Mouse (Mus musculus): ENCODE measurements around the gene C1s2. TPM values are rescaled to one million over a fixed set of nuclear protein-coding genes. Genes with fewer than 3 reads are reported as not detected.
A peak's percentile ranks its signal among the peaks of the same experiment; 100 is the strongest.

The C1s2 gene
- polyA plus RNA-seq, 2 experiments, result 0.01 TPM; not detected in 1

DNA sequence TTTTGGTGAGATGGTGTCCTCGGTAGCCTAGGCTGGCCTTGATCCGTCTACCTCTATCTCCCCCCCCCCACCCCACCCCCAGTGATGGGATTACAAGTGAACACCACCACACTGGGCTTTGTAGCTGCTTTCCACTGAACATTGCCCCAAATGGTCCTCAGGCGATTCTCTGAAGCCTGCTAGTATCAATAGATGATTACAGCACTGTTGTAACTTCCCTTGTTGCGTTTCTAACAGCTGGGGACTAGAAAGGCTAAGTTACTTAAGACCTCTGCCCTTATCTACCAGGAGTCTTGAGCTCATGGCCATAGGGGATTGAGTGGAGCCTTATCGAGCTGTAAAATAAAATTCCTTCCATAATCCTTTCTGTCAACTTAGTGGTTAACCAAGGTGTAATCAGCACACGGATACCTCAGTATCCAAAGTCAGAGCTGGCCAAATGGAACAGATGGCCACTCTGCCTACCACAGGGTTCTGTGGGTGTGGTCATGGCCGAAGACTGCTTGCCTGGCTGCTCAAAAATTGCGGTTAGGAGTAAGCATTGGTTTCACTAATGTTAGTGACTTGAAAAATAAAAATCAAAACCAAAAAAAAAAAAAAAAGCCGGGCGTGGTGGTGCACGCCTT is 33.5 kb upstream of the C1s2 start:
- WGBS (ENCODE audit: insufficient replicate concordance), result 65% methylated on average over 11 of the region's 11 CpGs
- Histone ChIP-seq H3K36me3 (replicated peaks; ENCODE audit: control insufficient read depth, insufficient read depth, low read depth) (peaks cover 13% of the 10 kb centered on the region), H3K4me1 (replicated peaks; ENCODE audit: control insufficient read depth in 2 of 2, insufficient read depth in 2 of 2, low read length in 1 of 2) (peaks cover 19% of the 10 kb centered on the region in 2 experiments)

DNA sequence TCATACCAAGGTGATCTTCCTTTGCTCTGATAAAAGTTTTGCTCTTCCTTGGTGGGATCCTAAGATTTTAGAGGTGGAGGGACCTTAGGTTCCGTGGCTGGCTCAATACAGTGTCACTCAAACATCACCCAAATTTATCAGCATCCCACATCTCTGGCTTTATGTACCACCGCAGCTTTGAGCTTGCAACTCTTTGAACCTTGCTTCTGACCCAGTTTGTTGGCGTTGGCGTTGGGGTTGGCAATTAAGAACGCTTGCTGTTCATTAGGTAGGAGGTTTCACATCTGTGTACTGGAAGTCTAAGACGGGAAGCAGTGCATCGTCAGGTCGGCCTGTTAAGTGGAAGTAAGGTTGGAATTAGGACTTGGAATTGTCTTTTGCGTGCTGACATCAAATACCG is 29.1 kb upstream of the C1s2 start:
- Histone ChIP-seq H3K4me2 (ENCODE audit: low read depth) (peak overlapping the region; percentile 96), H3K9ac (replicated peaks) (peak overlapping the region; percentile 24; the same call in 1 of the 2 replicates), H3K9me3 (ENCODE audit: control insufficient read depth, low read length) (no peaks in the 10 kb centered on the region), H3K27me3 (ENCODE audit: control insufficient read depth, insufficient read depth, low read length) (no peaks in the 10 kb centered on the region), H3K4me3 (ENCODE audit: insufficient read depth in 1 of 2, low read depth in 2 of 2, low read length in 2 of 2) (peak overlapping the region; percentile 5 to 61; a peak in 3 of 4 replicates), H3K4me1 (replicated peaks; ENCODE audit: control insufficient read depth in 2 of 2, insufficient read depth in 2 of 2, low read length in 1 of 2) (peaks cover 11 to 15% of the 10 kb centered on the region in 2 experiments), H3K27ac (no peak overlapping the region), H3K36me3 (replicated peaks; ENCODE audit: control insufficient read depth, insufficient read depth, low read depth) (peaks cover 4% of the 10 kb centered on the region)
- ATAC-seq (ENCODE audit: insufficient read depth) (no peak), DNase-seq (ENCODE audit: low read depth in 3 of 3, low spot score in 3 of 3) (no peak)
- 84% methylated on average over 10 of the region's 10 CpGs for WGBS (ENCODE audit: insufficient replicate concordance)
- TF ChIP-seq EP300 (IDR thresholded peaks at IDR 0.05; ENCODE audit: low read depth) (no peak), CTCF (IDR thresholded peaks at IDR 0.05; ENCODE audit: low read depth) (no peak)

More for the DNA sequence above, 33.5 kb upstream of the C1s2 start:
- H3K9ac ChIP-seq (replicated peaks), result no peak overlapping the region
- H3K4me3 ChIP-seq (ENCODE audit: insufficient read depth in 1 of 2, low read depth in 2 of 2, low read length in 2 of 2), result no peak overlapping the region
- DNase-seq (ENCODE audit: low read depth in 3 of 3, low spot score in 3 of 3) (no peak), ATAC-seq (ENCODE audit: insufficient read depth) (no peak)
- H3K4me2 ChIP-seq (ENCODE audit: low read depth), result no peak overlapping the region
- TF ChIP-seq CTCF (IDR thresholded peaks at IDR 0.05; ENCODE audit: low read depth) (no peak), EP300 (IDR thresholded peaks at IDR 0.05; ENCODE audit: low read depth) (no peak)
- H3K27me3 ChIP-seq (ENCODE audit: control insufficient read depth, insufficient read depth, low read length), result no peaks in the 10 kb centered on the region
- H3K27ac ChIP-seq, result no peak overlapping the region
- no peaks in the 10 kb centered on the region for H3K9me3 ChIP-seq (ENCODE audit: control insufficient read depth, low read length)

DNA sequence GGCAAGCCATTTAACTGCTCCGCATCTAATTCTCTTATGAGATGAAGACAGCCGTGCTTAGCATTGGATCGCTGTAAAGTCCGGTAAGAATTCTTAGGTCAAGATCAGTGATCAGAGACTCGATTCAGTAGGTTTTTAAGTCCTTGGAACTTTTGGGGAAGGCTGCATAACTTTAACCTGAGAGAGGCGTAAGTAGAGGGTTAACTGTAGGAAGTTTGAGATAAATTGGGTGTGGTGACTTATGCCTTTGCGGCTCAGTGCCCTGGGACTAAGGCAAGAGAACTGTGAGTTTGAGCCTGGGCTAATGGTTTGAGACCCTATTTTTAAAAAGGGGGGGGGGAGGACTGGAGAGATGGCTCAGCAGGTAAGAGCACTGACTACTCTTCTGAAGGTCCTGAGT is 28.4 kb upstream of the C1s2 start:
- DNase-seq (ENCODE audit: low read depth in 3 of 3, low spot score in 3 of 3) (no peak), ATAC-seq (ENCODE audit: insufficient read depth) (no peak)
- H3K4me3 ChIP-seq (ENCODE audit: insufficient read depth in 1 of 2, low read depth in 2 of 2, low read length in 2 of 2), result peak overlapping the region; percentile 61 to 99
- H3K4me1 ChIP-seq (replicated peaks; ENCODE audit: control insufficient read depth in 2 of 2, insufficient read depth in 2 of 2, low read length in 1 of 2), result peaks cover 11 to 15% of the 10 kb centered on the region in 2 experiments
- H3K9me3 ChIP-seq (ENCODE audit: control insufficient read depth, low read length), result no peaks in the 10 kb centered on the region
- peak overlapping the region; percentile 66 for H3K9ac ChIP-seq (replicated peaks)
- no peaks in the 10 kb centered on the region for H3K27me3 ChIP-seq (ENCODE audit: control insufficient read depth, insufficient read depth, low read length)
- peak overlapping the region; percentile 96 for H3K4me2 ChIP-seq (ENCODE audit: low read depth)
- H3K27ac ChIP-seq, result peak overlapping the region; percentile 50
- 36% methylated on average over 7 of the region's 7 CpGs for WGBS (ENCODE audit: insufficient replicate concordance)
- peaks cover 4% of the 10 kb centered on the region for H3K36me3 ChIP-seq (replicated peaks; ENCODE audit: control insufficient read depth, insufficient read depth, low read depth)
- TF ChIP-seq EP300 (IDR thresholded peaks at IDR 0.05; ENCODE audit: low read depth) (no peak), CTCF (IDR thresholded peaks at IDR 0.05; ENCODE audit: low read depth) (no peak)

DNA sequence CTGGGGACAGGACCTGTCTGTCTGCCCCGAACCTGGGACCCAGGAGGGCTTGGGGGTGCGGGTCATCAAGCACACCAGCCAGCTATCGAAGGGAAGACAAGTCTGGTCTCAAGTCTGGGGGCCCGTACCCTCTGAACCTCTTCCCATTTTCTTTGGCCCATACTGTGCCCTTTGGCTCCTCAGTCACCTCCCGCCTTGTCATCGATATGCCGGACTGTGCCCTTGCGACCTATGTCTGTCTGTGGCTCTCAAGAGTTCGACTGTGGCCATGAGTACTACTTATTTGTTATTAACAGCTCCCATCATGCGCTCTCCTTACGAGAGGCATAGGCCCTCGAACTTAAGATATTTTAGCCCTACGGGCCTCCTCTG is 27.5 kb upstream of the C1s2 start:
- 7% methylated on average over 13 of the region's 13 CpGs for WGBS (ENCODE audit: insufficient replicate concordance)
- no peak for ATAC-seq (ENCODE audit: insufficient read depth)
- H3K4me2 ChIP-seq (ENCODE audit: low read depth), result peak overlapping the region; percentile 96
- H3K4me1 ChIP-seq (replicated peaks; ENCODE audit: control insufficient read depth in 2 of 2, insufficient read depth in 2 of 2, low read length in 1 of 2), result peaks cover 11 to 15% of the 10 kb centered on the region in 2 experiments
- H3K9ac ChIP-seq (replicated peaks), result peak overlapping the region; percentile 66
- peak overlapping the region; percentile 50 for H3K27ac ChIP-seq
- H3K9me3 ChIP-seq (ENCODE audit: control insufficient read depth, low read length), result no peaks in the 10 kb centered on the region
- H3K4me3 ChIP-seq (ENCODE audit: insufficient read depth in 1 of 2, low read depth in 2 of 2, low read length in 2 of 2), result peak overlapping the region; percentile 61 to 99
- no peak for DNase-seq (ENCODE audit: low read depth in 3 of 3, low spot score in 3 of 3)
- H3K36me3 ChIP-seq (replicated peaks; ENCODE audit: control insufficient read depth, insufficient read depth, low read depth), result peaks cover 4% of the 10 kb centered on the region
- TF ChIP-seq EP300 (IDR thresholded peaks at IDR 0.05; ENCODE audit: low read depth), result no peak
- no peak for TF ChIP-seq CTCF (IDR thresholded peaks at IDR 0.05; ENCODE audit: low read depth)
- H3K27me3 ChIP-seq (ENCODE audit: control insufficient read depth, insufficient read depth, low read length), result no peaks in the 10 kb centered on the region

DNA sequence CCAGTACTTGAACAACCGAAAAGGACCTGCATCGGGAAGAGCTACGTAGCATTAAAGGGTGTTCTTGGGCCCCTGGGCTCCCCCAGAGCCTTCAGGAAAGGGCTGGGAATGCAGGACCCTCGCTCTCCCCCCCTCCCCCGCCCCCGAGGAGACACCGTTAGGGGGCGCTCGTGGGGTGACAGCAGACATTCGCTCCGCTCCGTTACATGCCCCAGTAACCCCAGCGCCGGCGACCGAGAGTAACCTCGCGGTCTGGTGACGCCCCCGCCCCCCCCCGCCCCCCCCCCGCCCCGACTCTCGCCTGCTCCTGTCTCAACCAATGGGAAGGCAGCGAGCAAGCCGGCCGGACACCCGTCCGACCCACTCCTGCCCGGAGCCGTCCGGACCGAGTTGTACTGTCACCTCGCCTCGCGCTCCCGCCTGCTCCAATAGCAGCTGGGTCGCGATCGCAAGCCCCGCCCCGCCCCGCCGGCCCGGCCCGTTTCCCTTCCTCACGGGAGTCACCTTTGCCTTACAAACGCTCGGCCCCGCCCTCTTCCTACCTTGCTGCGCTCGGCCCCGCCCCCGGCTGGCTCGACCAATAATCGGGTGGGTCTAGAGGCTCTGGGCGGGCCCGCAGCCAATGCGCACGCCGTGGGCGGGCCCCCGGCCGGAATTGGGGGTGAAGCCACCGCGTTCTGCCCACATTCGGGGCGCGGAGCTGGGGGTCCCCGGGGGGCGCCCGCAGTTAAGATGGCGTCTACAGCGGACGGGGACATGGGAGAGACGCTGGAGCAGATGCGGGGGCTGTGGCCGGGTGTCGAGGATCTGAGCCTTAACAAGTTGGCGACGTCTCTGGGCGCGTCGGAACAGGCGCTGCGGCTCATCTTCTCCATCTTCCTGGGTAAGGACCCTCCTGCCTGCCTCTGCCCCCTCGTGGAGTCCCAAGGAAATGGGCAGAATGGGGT is 26.9 kb upstream of the C1s2 start, which contains the start of gene Lpcat3:
Gene Lpcat3, plus strand, starts transcription at position 551 of the 947 bp plus-strand sequence.
- peaks cover 11 to 15% of the 10 kb centered on the region in 2 experiments for H3K4me1 ChIP-seq (replicated peaks; ENCODE audit: control insufficient read depth in 2 of 2, insufficient read depth in 2 of 2, low read length in 1 of 2)
- peak within 1 kb of the TSS; percentile 61 to 99 for H3K4me3 ChIP-seq (ENCODE audit: insufficient read depth in 1 of 2, low read depth in 2 of 2, low read length in 2 of 2)
- peak; percentile 98 for DNase-seq (ENCODE audit: low read depth in 3 of 3, low spot score in 3 of 3)
- peak within 1 kb of the TSS; percentile 72 for H3K9ac ChIP-seq (replicated peaks)
- TF ChIP-seq CTCF (IDR thresholded peaks at IDR 0.05; ENCODE audit: low read depth) (peak; percentile 84), EP300 (IDR thresholded peaks at IDR 0.05; ENCODE audit: low read depth) (no peak)
- WGBS (ENCODE audit: insufficient replicate concordance), result under 1% methylated on average over 78 of the region's 87 CpGs
- H3K27ac ChIP-seq, result peak within 1 kb of the TSS; percentile 74
- peak; percentile 96 for ATAC-seq (ENCODE audit: insufficient read depth)
- peaks cover 4% of the 10 kb centered on the region for H3K36me3 ChIP-seq (replicated peaks; ENCODE audit: control insufficient read depth, insufficient read depth, low read depth)
- H3K4me2 ChIP-seq (ENCODE audit: low read depth), result peak within 1 kb of the TSS; percentile 96
- H3K27me3 ChIP-seq (ENCODE audit: control insufficient read depth, insufficient read depth, low read length), result no peaks in the 10 kb centered on the region
- H3K9me3 ChIP-seq (ENCODE audit: control insufficient read depth, low read length), result no peaks in the 10 kb centered on the region
